Mouse (Mus musculus) myocyte (in vitro differentiated cells): ENCODE measurements around the gene Irf8. TPM values are rescaled to one million over a fixed set of nuclear protein-coding genes. Genes with fewer than 3 reads are reported as not detected.
"Not testable (repeated sequence)": the region's sequence is repeated elsewhere in the genome, so short reads cannot be mapped to it uniquely, and the experiment has no call there.

Experiments
- H3K27me3 ChIP-seq: one replicate; pipeline ENCODE4 v1.6.1; 2011; ENCODE audit not compliant: control insufficient read depth, insufficient read depth, insufficient read length
- H3K36me3 ChIP-seq: one replicate; pipeline ENCODE4 v1.6.1; 2011; ENCODE audit not compliant: control insufficient read depth, insufficient read depth
- H3K4me2 ChIP-seq: one replicate; pipeline ENCODE4 v1.6.1; 2011; ENCODE audit warnings: low read depth, control low read depth
- H3K4me3 ChIP-seq: one replicate; pipeline ENCODE4 v1.5.1; 2011; ENCODE audit warnings: mild to moderate bottlenecking, control low read depth, moderate library complexity
- H3K79me2 ChIP-seq: one replicate; pipeline ENCODE4 v1.6.1; 2011; ENCODE audit not compliant: control insufficient read depth, insufficient read depth
- H3ac ChIP-seq: one replicate; pipeline ENCODE4 v1.6.1; 2011; ENCODE audit not compliant: control insufficient read depth, insufficient read length
- CEBPB ChIP-seq: IDR thresholded peaks from 2 replicates; pipeline ENCODE4 v1.6.1; 2011; ENCODE audit warnings: mild to moderate bottlenecking, moderate library complexity; ENCODE audit not compliant: poor library complexity, insufficient read depth, severe bottlenecking
- E2F4 ChIP-seq: IDR thresholded peaks from one replicate; pipeline ENCODE4 v1.6.1; 2011; ENCODE audit warnings: mild to moderate bottlenecking, control low read depth, moderate library complexity; ENCODE audit not compliant: insufficient read depth
- MAX ChIP-seq: IDR thresholded peaks from one replicate; pipeline ENCODE4 v1.6.1; 2011; ENCODE audit warnings: low read depth, mild to moderate bottlenecking, control low read depth
- MYOD1 ChIP-seq, 3 experiments: IDR thresholded peaks; one replicate each; pipeline ENCODE4 v1.6.1; 2011; ENCODE audit warnings: control low read depth in 2 of 3, low read depth in 2 of 3, mild to moderate bottlenecking in 2 of 3, moderate library complexity in 1 of 3; ENCODE audit not compliant: insufficient read length in 2 of 3, control insufficient read depth in 1 of 3
- MYOG ChIP-seq, 3 experiments: IDR thresholded peaks; one replicate each; pipeline ENCODE4 v1.6.1; 2011; ENCODE audit warnings: control low read depth in 2 of 3, low read depth in 2 of 3, mild to moderate bottlenecking in 2 of 3; ENCODE audit not compliant: insufficient read length in 2 of 3, control insufficient read depth in 1 of 3, insufficient read depth in 1 of 3
- POLR2A ChIP-seq: IDR thresholded peaks from one replicate; pipeline ENCODE4 v1.6.1; 2011; ENCODE audit warnings: low read depth, mild to moderate bottlenecking, control low read depth, moderate library complexity; ENCODE audit not compliant: insufficient read length
- POLR2AphosphoS2 ChIP-seq: IDR thresholded peaks from one replicate; pipeline ENCODE4 v1.6.1; 2011; ENCODE audit warnings: low read depth, control low read depth; ENCODE audit not compliant: insufficient read length
- REST ChIP-seq: IDR thresholded peaks from one replicate; pipeline ENCODE4 v1.6.1; 2011; ENCODE audit warnings: mild to moderate bottlenecking, control low read depth, moderate library complexity; ENCODE audit not compliant: insufficient read depth, insufficient read length
- SRF ChIP-seq: IDR thresholded peaks from one replicate; pipeline ENCODE4 v1.6.1; 2011; ENCODE audit warnings: low read depth; ENCODE audit not compliant: control insufficient read depth, insufficient read length
- TCF12 ChIP-seq: IDR thresholded peaks from one replicate; pipeline ENCODE4 v1.6.1; 2011; ENCODE audit warnings: mild to moderate bottlenecking, control low read depth; ENCODE audit not compliant: poor library complexity, insufficient read depth, severe bottlenecking
- TCF3 ChIP-seq: IDR thresholded peaks from one replicate; pipeline ENCODE4 v1.6.1; 2011; ENCODE audit warnings: low read depth, control low read depth; ENCODE audit not compliant: insufficient read length
- USF1 ChIP-seq: IDR thresholded peaks from one replicate; pipeline ENCODE4 v1.6.1; 2011; ENCODE audit warnings: low read depth, mild to moderate bottlenecking, control low read depth, moderate library complexity
- polyA plus RNA-seq: library from polyadenylated mRNA; unstranded; fragments of >200 nt; fragmentation: generic; extraction: Trizol; gene quantifications from one replicate; pipeline ENCODE4 v1.2.1, GENCODE M21; 2012; ENCODE audit warnings: missing spikeins

Gene Irf8
- polyA plus RNA-seq, 1 experiment = not detected

GRCm38 (mm10) chr8:120800308-120800865, 64.2 kb downstream of the Irf8 start:
- no peak overlapping the region for H3ac ChIP-seq
- TF ChIP-seq MYOD1 (IDR thresholded peaks at IDR 0.05; ENCODE audit: control insufficient read depth in 1 of 3, insufficient read length in 2 of 3, low read depth in 2 of 3) (no peak), SRF (no peak), MAX (no peak), POLR2AphosphoS2 (no peak), E2F4 (no peak), POLR2A (no peak), TCF3 (no peak), USF1 (no peak), MYOG (IDR thresholded peaks at IDR 0.05; ENCODE audit: control insufficient read depth in 1 of 3, insufficient read depth in 1 of 3, insufficient read length in 2 of 3, low read depth in 2 of 3) (no peak), TCF12 (no peak), REST (no peak), CEBPB (no peak)
- H3K27me3 ChIP-seq = peaks cover 72% of the 10 kb centered on the region
- no peaks in the 10 kb centered on the region for H3K79me2 ChIP-seq
- no peak overlapping the region for H3K4me3 ChIP-seq
- H3K36me3 ChIP-seq = no peaks in the 10 kb centered on the region
- H3K4me2 ChIP-seq = no peak overlapping the region

DNA sequence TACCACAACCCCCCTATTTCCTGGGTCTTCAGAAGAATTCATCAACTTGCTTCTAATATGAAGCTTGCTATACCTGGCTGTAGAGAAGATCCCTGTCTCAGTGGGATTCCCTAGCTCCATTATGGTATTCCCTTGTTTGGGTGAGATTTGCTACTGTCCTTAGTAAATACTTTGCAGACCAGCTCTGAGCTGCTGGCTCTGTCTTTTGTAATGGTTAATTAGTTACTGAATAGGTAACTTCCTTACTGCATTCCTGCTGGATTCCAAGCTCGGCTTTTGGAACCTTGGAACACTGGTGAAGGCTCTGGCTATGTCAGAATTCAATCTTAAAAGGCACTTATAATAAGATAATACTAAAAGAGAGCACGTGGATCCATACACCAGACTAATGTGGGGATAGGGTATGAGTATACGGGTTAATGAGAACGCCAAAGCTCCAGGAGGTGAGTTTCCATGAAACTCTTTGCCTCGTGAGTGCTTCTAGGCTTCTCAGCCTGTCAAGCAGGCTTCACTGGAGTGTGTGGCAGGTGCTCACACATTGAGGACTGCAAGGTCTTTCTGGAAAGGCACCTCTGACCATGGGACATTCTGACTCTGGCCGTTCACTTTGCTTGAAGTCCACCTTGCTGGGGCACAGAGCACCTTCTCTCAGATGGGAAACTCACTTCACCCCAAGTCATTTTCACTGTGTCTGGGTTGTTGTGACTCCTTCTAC, 67.7 kb downstream of the Irf8 start:
- H3K27me3 ChIP-seq = peaks cover 87% of the 10 kb centered on the region
- H3K36me3 ChIP-seq, H3K79me2 ChIP-seq, H3K4me3 ChIP-seq, H3ac ChIP-seq, H3K4me2 ChIP-seq: not testable (repeated sequence)

GRCm38 (mm10) chr8:120804741-120805140, 68.6 kb downstream of the Irf8 start:
- Histone ChIP-seq H3K79me2 (no peaks in the 10 kb centered on the region), H3K4me3 (no peak overlapping the region), H3K4me2 (no peak overlapping the region), H3K36me3 (no peaks in the 10 kb centered on the region), H3K27me3 (peaks cover 87% of the 10 kb centered on the region), H3ac (no peak overlapping the region)
- TF ChIP-seq TCF12 (no peak), TCF3 (no peak), CEBPB (no peak), POLR2AphosphoS2 (no peak), POLR2A (no peak), E2F4 (no peak), REST (no peak), MYOD1 (IDR thresholded peaks at IDR 0.05; ENCODE audit: control insufficient read depth in 1 of 3, insufficient read length in 2 of 3, low read depth in 2 of 3) (no peak), USF1 (no peak), MAX (no peak), SRF (no peak), MYOG (IDR thresholded peaks at IDR 0.05; ENCODE audit: control insufficient read depth in 1 of 3, insufficient read depth in 1 of 3, insufficient read length in 2 of 3, low read depth in 2 of 3) (no peak)

Other genes starting within 250 kb of the Irf8 start
- 11.2 TPM for gene Gins2, start 147.1 kb upstream of the Irf8 start, polyA plus RNA-seq
- 4.9 TPM for gene 1190005I06Rik, start 88.7 kb upstream of the Irf8 start, polyA plus RNA-seq
- 1.9 TPM for gene Gm27021, start 68.3 kb upstream of the Irf8 start, polyA plus RNA-seq
- 1,903 TPM for gene Cox4i1, start 68.1 kb upstream of the Irf8 start, polyA plus RNA-seq
- gene Emc8, start 67.8 kb upstream of the Irf8 start, polyA plus RNA-seq = 122 TPM